Mouse (Mus musculus): ENCODE results near the gene Gas2l2. TPM values are rescaled to one million over a fixed set of nuclear protein-coding genes. Genes with fewer than 3 reads are reported as not detected.

Gene Gas2l2
- polyA plus RNA-seq, 1 experiment: not detected

GRCm38 (mm10) chr11:83417080-83417479 lies 12.2 kb downstream of the Gas2l2 start:
- H3K27me3 ChIP-seq (ENCODE audit: control insufficient read depth, insufficient read depth, low read length, poor library complexity, severe bottlenecking): no peaks in the 10 kb centered on the region
- no peaks in the 10 kb centered on the region for H3K9me3 ChIP-seq (replicated peaks; ENCODE audit: control insufficient read depth, insufficient read depth, low read length, poor library complexity, severe bottlenecking)
- TF ChIP-seq POLR2A (IDR thresholded peaks at IDR 0.05; ENCODE audit: insufficient read depth, low read length): no peak
- no peak for TF ChIP-seq CTCF (IDR thresholded peaks at IDR 0.05; ENCODE audit: low read depth, low read length)
- no peak for TF ChIP-seq EP300 (IDR thresholded peaks at IDR 0.05; ENCODE audit: insufficient read depth, low read depth, low read length)
- no peak overlapping the region for H3K27ac ChIP-seq (ENCODE audit: insufficient read depth, low read length)
- no peak overlapping the region for H3K4me3 ChIP-seq (ENCODE audit: low read depth, low read length)
- H3K4me1 ChIP-seq (ENCODE audit: control insufficient read depth, insufficient read depth, low read length): no peaks in the 10 kb centered on the region
- no peaks in the 10 kb centered on the region for H3K36me3 ChIP-seq (ENCODE audit: control insufficient read depth, insufficient read depth, low read length, poor library complexity, severe bottlenecking)
- no peak overlapping the region for H3K9ac ChIP-seq (ENCODE audit: low read depth, poor library complexity, severe bottlenecking)

- Histone ChIP-seq H3K36me3 (ENCODE audit: control insufficient read depth, insufficient read depth, low read length, poor library complexity, severe bottlenecking) (no peaks in the 10 kb centered on the region), H3K9me3 (replicated peaks; ENCODE audit: control insufficient read depth, insufficient read depth, low read length, poor library complexity, severe bottlenecking) (no peaks in the 10 kb centered on the region), H3K9ac (ENCODE audit: low read depth, poor library complexity, severe bottlenecking) (no peak overlapping the region), H3K4me1 (ENCODE audit: control insufficient read depth, insufficient read depth, low read length) (no peaks in the 10 kb centered on the region), H3K4me3 (ENCODE audit: low read depth, low read length) (no peak overlapping the region), H3K27ac (ENCODE audit: insufficient read depth, low read length) (no peak overlapping the region), H3K27me3 (ENCODE audit: control insufficient read depth, insufficient read depth, low read length, poor library complexity, severe bottlenecking) (peaks cover 7% of the 10 kb centered on the region)
- TF ChIP-seq EP300 (IDR thresholded peaks at IDR 0.05; ENCODE audit: insufficient read depth, low read depth, low read length) (no peak), CTCF (IDR thresholded peaks at IDR 0.05; ENCODE audit: low read depth, low read length) (no peak)
Observed at GRCm38 (mm10) chr11:83410510-83410909, 18.7 kb downstream of the Gas2l2 start.

DNA sequence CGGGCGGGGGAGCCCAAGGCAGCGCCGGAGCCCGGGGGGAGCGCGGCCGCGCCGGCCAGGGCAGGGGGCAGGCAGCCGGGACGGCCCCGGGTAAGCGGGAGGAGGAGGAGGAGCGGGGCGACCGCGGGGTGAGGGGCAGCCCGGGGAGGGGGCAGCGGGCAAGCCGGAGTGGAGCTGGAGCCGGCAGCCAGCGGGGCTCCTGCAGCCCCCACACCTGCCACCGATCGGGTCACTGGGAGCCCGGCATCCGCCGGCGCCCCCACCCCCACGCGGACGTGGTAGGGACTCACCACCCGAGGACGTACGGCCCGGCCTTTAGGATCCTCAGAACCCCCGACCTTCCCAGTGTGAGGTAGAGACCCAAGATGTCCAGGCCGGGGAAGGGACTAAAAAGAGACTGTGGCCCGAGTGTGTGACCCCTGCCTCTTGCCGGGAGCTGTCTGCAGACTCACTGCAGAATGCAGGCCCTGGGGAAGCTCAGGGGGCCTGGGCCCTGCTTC lies 19.4 kb downstream of the Gas2l2 start:
- H3K4me3 ChIP-seq (ENCODE audit: low read depth, low read length): peak overlapping the region; percentile 68
- no peaks in the 10 kb centered on the region for H3K9me3 ChIP-seq (replicated peaks; ENCODE audit: control insufficient read depth, insufficient read depth, low read length, poor library complexity, severe bottlenecking)
- no peak for TF ChIP-seq CTCF (IDR thresholded peaks at IDR 0.05; ENCODE audit: low read depth, low read length)
- TF ChIP-seq EP300 (IDR thresholded peaks at IDR 0.05; ENCODE audit: insufficient read depth, low read depth, low read length): no peak
- TF ChIP-seq POLR2A (IDR thresholded peaks at IDR 0.05; ENCODE audit: insufficient read depth, low read length): no peak
- no peaks in the 10 kb centered on the region for H3K36me3 ChIP-seq (ENCODE audit: control insufficient read depth, insufficient read depth, low read length, poor library complexity, severe bottlenecking)
- peaks cover 7% of the 10 kb centered on the region for H3K27me3 ChIP-seq (ENCODE audit: control insufficient read depth, insufficient read depth, low read length, poor library complexity, severe bottlenecking)
- no peak overlapping the region for H3K27ac ChIP-seq (ENCODE audit: insufficient read depth, low read length)
- no peaks in the 10 kb centered on the region for H3K4me1 ChIP-seq (ENCODE audit: control insufficient read depth, insufficient read depth, low read length)
- peak overlapping the region; percentile 89 for H3K9ac ChIP-seq (ENCODE audit: low read depth, poor library complexity, severe bottlenecking)

DNA sequence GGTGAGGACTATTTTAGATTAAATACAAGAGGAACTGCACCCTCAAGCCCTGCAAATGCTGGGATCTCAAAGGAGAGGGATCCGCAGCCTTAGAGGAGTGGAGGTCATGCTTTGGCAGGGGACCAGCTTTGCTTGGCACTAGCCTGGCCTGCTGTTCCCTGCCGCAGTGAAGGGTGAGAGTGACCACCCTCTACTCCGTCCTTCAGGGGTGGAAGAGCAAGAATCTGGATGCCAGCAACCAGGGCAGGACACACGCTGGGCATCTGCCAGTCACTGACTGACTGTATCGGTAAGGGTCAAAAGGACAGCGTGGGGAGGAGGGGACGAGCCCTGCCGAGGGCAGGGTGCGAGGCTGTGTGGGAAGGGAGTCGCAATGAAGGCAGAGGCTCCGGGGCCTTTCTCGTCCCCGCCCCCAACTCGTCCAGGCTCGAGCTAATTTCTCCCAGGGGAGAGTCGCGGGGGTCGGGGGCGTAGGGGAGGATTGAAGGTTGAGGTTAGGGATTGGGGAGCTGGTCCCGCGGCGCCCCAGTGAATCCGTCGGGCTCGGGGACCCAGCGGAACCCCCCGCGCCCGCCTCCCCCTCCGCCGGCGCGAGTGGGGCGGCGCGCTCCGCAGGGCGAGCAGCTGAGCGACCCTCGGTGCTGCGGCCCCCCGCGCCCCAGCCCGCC lies 20.0 kb downstream of the Gas2l2 start, which contains the start of gene Rasl10b:
Gene Rasl10b (plus strand): TSS at position 51 of the 668 bp plus-strand sequence.
- Histone ChIP-seq H3K4me3 (ENCODE audit: low read depth, low read length) (peak within 1 kb of the TSS; percentile 68), H3K9ac (ENCODE audit: low read depth, poor library complexity, severe bottlenecking) (peak within 1 kb of the TSS; percentile 89), H3K9me3 (replicated peaks; ENCODE audit: control insufficient read depth, insufficient read depth, low read length, poor library complexity, severe bottlenecking) (no peaks in the 10 kb centered on the region), H3K27ac (ENCODE audit: insufficient read depth, low read length) (no peak within 1 kb of the TSS), H3K4me1 (ENCODE audit: control insufficient read depth, insufficient read depth, low read length) (no peaks in the 10 kb centered on the region), H3K27me3 (ENCODE audit: control insufficient read depth, insufficient read depth, low read length, poor library complexity, severe bottlenecking) (peaks cover 7% of the 10 kb centered on the region), H3K36me3 (ENCODE audit: control insufficient read depth, insufficient read depth, low read length, poor library complexity, severe bottlenecking) (no peaks in the 10 kb centered on the region)
- TF ChIP-seq EP300 (IDR thresholded peaks at IDR 0.05; ENCODE audit: insufficient read depth, low read depth, low read length): 0 out of 2 replicates have a peak, but pooled peaks have one; percentile 26
- no peak for TF ChIP-seq POLR2A (IDR thresholded peaks at IDR 0.05; ENCODE audit: insufficient read depth, low read length)

- no peaks in the 10 kb centered on the region for H3K36me3 ChIP-seq (ENCODE audit: control insufficient read depth, insufficient read depth, low read length, poor library complexity, severe bottlenecking)
- peaks cover 7% of the 10 kb centered on the region for H3K27me3 ChIP-seq (ENCODE audit: control insufficient read depth, insufficient read depth, low read length, poor library complexity, severe bottlenecking)
- no peak for TF ChIP-seq POLR2A (IDR thresholded peaks at IDR 0.05; ENCODE audit: insufficient read depth, low read length)
- no peak for TF ChIP-seq EP300 (IDR thresholded peaks at IDR 0.05; ENCODE audit: insufficient read depth, low read depth, low read length)
- TF ChIP-seq CTCF (IDR thresholded peaks at IDR 0.05; ENCODE audit: low read depth, low read length): no peak
Observed at GRCm38 (mm10) chr11:83408242-83408641, 21.0 kb downstream of the Gas2l2 start.

DNA sequence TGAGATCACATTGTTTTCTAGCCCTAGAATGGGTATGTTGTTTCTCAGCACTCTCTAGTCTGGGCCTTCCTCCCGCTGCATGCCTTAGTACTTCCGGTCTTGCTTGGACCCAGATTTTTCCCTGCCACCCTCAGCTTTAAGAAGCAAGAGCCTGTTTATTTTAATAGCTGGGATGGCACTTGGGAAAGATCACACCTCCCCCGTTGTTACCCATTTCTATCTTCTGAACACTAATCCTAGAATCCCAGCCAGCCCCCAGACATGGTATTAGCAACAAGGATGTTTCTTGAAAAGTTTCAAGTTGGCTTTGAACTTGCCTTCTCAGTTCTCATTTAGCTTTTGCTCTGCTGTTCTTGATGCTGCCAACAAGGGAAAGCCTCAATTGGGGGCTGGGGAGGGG lies 22.9 kb downstream of the Gas2l2 start:
- H3K4me3 ChIP-seq (ENCODE audit: low read depth, low read length): no peak overlapping the region
- peaks cover 2% of the 10 kb centered on the region for H3K4me1 ChIP-seq (ENCODE audit: control insufficient read depth, insufficient read depth, low read length)
- no peak overlapping the region for H3K27ac ChIP-seq (ENCODE audit: insufficient read depth, low read length)
- H3K9me3 ChIP-seq (replicated peaks; ENCODE audit: control insufficient read depth, insufficient read depth, low read length, poor library complexity, severe bottlenecking): no peaks in the 10 kb centered on the region
- H3K27me3 ChIP-seq (ENCODE audit: control insufficient read depth, insufficient read depth, low read length, poor library complexity, severe bottlenecking): peaks cover 7% of the 10 kb centered on the region
- TF ChIP-seq CTCF (IDR thresholded peaks at IDR 0.05; ENCODE audit: low read depth, low read length) (no peak), EP300 (IDR thresholded peaks at IDR 0.05; ENCODE audit: insufficient read depth, low read depth, low read length) (no peak), POLR2A (IDR thresholded peaks at IDR 0.05; ENCODE audit: insufficient read depth, low read length) (no peak)
- no peak overlapping the region for H3K9ac ChIP-seq (ENCODE audit: low read depth, poor library complexity, severe bottlenecking)
- no peaks in the 10 kb centered on the region for H3K36me3 ChIP-seq (ENCODE audit: control insufficient read depth, insufficient read depth, low read length, poor library complexity, severe bottlenecking)

More at GRCm38 (mm10) chr11:83408242-83408641, 21.0 kb downstream of the Gas2l2 start:
- Histone ChIP-seq H3K4me3 (ENCODE audit: low read depth, low read length) (no peak overlapping the region), H3K9ac (ENCODE audit: low read depth, poor library complexity, severe bottlenecking) (no peak overlapping the region), H3K9me3 (replicated peaks; ENCODE audit: control insufficient read depth, insufficient read depth, low read length, poor library complexity, severe bottlenecking) (no peaks in the 10 kb centered on the region), H3K27ac (ENCODE audit: insufficient read depth, low read length) (no peak overlapping the region), H3K4me1 (ENCODE audit: control insufficient read depth, insufficient read depth, low read length) (no peaks in the 10 kb centered on the region)
